Mouse (Mus musculus) CD4-positive helper T cell, adult 2 months (primary cell): ENCODE data around the gene Olfr1393.

Experiments
- DNase-seq: peaks from one replicate; pipeline ENCODE4 v3.0.0-alpha.2; 2012; ENCODE audit warnings: low read depth, missing footprints, low spot score

The Olfr1393 gene

DNA sequence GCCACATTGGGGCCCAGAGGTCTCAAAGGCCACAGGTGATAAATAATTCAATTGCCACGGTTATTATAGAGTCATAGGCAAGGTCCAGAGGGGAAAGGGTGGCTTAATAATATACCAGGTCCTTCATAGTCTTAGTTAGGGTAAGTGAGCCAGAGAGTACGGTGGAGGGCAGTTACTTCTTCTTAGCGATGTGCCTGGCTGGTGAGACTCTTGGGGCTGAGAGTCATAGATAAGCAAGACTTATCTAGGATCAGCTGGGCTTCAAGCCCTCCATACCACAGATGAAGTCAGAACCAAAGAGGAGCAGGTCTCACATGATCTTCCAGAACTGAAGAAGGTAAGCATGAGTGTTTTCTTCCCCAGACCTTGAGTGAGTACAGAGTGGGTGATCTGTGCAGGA lies at the start of gene Olfr1393:
Gene Olfr1393 (plus strand): TSS at position 83 of the 400 bp plus-strand sequence.
- no peak for DNase-seq

DNA sequence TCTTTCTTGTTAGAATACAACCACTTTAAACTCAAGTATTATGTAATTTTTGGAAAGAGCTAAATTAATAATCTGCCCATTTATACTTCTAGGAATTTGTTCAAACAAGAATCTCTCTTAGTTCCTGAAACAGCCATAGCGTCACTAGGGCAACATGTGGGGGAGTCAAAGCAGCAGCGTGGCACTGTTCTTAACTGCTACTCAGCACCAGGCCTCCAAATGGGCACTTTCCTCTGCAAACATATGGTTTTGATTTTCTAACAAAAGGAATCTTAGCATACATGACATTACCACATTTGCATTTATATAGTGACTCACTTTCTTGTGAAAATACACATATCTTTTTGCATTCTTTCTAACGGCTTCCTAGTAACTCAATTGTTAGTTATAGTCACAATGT lies 45.3 kb upstream of the Olfr1393 start:
- no peak for DNase-seq

- DNase-seq = no peak
Observed at GRCm38 (mm10) chr11:49235459-49236207, 42.5 kb upstream of the Olfr1393 start.

- no peak for DNase-seq
Observed at GRCm38 (mm10) chr11:49236891-49237290, 41.2 kb upstream of the Olfr1393 start.

- DNase-seq = no peak
Observed at GRCm38 (mm10) chr11:49237532-49237931, 40.6 kb upstream of the Olfr1393 start.

DNA sequence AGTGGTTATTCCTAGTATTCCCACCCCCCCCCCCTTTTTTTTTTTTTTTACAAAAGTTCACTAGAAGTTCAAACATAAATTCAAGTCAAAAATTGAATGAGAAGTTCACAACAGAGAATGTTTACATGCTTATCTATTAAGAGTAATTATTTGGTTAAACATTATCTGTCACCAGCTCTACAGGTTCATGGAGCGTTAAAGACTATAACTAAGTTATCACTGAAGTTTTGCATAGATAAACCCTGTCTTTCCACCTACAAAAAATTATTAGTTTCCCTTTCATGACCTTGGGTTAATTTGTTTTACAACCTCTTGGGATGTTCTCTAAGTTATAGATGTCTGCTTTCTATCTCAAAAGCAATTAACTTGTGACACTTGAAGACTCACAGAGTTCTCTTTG lies 37.8 kb upstream of the Olfr1393 start:
- DNase-seq = no peak

- no peak for DNase-seq
Observed at GRCm38 (mm10) chr11:49240874-49241273, 37.2 kb upstream of the Olfr1393 start.

DNA sequence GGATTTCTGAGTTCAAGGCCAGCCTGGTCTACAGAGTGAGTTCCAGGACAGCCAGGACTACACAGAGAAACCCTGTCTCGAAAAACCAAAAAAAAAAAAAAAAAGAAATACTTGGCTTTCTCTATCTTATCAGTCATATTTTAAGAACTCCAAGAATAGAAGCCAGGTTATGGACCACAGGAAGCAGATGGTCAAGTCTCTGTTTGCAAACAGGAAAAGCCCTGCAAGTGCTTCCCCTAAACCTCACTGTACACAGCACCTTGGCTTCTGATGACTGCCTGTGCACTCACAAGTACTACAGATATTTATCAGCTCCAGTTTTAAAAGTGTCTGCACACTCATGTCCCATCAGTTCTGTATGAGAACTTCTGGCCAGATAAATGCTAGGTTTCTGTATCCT lies 36.6 kb upstream of the Olfr1393 start:
- DNase-seq = no peak

DNA sequence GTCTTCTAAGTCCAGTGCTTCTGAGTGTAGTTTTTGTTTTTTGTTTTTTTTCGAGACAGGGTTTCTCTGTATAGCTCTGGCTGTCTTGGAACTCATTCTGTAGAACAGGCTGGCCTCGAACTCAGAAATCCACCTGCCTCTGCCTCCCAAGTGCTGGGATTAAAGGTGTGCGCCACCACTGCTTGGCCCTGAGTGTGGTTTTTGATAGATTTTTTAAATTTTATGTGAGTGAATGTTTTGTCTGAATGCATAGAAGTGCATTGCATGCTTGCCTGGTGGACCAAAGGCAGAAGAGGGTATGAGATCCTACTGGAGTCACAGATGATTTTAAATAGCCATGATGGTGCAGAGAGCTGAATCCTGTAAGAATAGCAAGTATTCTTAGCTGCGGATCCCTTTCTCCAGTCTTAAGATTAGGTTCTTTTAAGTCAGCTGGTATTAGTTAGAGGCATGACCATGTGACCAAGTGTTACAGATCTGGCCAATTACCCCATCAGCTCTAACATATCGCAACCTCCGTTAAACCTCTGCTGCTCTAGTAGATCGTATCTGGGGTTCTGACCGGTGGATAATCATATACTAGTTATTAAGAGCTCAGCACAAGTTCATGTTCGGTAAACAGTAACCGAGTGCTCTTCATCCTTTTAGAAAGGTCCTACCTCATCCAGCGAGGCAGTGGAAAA lies 35.0 kb upstream of the Olfr1393 start:
- no peak for DNase-seq

DNA sequence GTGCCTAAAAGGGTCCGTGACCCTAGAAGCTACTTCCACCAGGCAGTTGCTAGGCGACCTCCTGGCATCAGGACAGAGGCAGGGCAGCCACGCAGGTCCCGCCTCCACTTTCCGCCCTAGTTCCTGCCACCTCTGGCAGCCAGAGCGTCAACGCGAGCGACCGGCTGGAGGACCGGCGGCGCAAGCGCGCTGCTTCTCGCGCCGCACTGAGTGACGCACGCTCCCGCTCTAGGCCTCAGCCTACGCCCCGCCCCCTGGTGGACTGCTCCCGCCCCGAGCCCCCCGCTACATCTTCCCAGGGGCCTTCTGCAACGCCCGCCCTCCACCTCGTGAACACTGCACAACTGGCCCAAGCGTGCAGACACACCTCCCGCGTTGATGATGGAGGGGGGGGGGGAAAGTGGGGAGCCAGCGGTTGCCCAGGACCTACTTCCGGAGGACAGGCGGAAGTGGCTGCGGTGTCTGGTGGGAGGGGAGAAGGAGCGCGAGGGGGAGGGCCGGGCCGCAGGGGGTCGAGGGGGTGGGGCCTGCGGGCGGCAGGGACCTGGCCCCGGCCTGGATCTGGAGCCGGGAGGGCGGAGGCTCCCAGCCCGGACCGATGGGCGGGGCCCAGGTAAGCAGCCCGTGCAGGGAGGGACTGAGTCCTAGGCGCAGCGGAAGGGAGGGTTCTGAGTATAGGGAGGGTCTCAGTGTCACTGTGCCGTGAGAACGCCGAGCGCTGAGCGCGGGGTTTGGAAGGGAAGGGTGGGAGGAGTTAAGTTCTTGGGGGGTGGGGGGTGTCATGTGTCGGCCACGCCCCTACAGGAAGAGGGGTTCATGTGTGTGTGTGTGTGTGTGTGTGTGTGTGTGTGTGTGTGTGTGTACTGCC lies 34.1 kb upstream of the Olfr1393 start, which contains the start of gene Mgat1:
Gene Mgat1 (plus strand): TSS at position 465 of the 868 bp plus-strand sequence.
- DNase-seq = peak; percentile 98

GRCm38 (mm10) chr11:49244595-49244930 lies 33.5 kb upstream of the Olfr1393 start:
- DNase-seq = no peak

GRCm38 (mm10) chr11:49245176-49245575 lies 32.9 kb upstream of the Olfr1393 start:
- peak; percentile 48 for DNase-seq

GRCm38 (mm10) chr11:49245634-49246415 lies 32.3 kb upstream of the Olfr1393 start:
- no peak for DNase-seq

GRCm38 (mm10) chr11:49246523-49246922 lies 31.6 kb upstream of the Olfr1393 start:
- DNase-seq = no peak

DNA sequence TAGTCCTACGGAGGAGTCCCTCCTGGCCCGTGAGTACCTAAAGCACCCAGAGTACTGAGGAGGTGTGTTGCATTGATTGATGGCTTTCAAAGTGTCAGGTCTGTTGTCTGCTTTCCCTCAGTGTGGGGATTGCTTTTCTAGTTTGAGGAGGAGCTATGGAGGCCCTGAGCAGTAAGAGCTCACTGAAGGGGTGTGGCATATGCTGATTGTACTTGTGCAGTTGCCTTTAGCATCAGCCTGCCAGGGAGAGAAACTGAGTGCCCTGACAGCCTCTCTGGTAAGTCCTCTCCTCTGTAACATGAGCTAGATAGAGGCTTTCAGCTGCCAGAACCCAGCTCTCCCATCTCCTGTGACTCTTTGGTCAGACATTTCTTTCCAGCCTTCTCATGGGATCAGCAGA lies 30.8 kb upstream of the Olfr1393 start:
- DNase-seq = peak; percentile 57

DNA sequence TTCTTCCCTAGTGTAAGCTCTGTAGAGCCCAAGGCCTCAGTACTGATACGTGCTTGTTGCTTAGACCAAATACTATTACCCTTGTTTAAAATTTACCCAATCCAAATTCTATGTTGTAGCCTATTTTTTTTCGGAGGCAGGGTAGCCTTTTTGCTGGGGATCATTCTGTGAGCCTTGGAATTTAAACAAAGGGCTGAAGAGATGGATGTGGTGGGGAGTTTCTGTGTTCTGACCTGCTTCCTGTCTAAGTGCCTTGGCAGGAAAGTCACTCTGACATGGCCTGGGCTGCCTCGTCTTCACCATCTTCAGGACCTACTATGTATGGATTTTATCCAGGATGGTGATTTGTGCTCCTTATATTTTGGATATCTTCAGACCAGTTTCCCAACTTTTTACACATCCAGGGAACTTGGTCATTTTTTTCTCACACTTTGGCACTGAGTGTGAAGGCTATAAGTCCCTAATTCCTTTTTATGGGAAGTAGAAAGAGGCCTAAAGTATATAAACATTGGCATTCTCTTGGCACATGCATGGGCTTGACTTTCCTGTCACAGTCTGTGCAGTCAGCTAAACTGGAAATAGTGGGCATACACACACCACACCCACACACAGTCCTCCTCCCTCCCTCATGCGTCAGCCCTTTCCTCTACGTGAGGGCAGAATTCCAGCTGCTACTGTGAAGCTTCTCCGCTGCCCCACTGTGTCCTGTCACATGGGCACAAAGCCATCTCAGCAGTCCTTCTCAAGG lies 29.7 kb upstream of the Olfr1393 start:
- peak; percentile 63 for DNase-seq

DNA sequence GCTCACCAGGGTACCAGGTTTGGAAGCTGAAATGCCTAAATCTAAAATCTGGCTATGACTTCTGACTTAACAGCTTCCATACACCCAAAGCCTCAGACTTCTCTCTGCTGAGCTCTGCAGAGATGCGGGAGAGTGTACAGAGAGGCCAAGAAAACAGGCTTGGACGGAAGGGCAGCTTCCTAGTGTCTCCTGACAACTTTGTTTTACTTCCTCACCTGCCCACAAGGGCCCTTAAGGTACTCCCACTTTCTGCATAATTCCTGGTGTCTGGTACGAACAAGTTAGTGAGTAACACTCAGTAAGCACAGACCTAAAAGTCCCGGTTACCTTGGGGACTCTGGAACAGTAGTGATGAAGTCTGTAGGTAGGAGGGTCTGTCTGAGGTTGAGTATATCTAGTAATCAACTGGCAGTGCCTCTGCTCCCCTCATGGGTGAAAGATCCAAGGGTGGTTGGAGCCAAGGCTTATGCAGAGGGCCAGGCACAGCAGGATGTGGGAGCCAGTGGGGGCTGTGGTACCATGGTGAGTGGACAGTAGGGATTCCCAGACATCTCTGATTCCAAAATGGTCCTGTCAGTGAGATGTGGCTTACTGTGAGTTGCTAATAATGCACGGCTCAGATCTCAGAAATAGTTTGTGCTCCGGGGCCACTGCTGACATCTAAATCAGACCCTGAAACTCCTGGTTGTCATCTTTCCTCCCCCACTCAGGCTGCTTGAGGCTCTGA lies 29.0 kb upstream of the Olfr1393 start:
- peak; percentile 43 for DNase-seq

DNA sequence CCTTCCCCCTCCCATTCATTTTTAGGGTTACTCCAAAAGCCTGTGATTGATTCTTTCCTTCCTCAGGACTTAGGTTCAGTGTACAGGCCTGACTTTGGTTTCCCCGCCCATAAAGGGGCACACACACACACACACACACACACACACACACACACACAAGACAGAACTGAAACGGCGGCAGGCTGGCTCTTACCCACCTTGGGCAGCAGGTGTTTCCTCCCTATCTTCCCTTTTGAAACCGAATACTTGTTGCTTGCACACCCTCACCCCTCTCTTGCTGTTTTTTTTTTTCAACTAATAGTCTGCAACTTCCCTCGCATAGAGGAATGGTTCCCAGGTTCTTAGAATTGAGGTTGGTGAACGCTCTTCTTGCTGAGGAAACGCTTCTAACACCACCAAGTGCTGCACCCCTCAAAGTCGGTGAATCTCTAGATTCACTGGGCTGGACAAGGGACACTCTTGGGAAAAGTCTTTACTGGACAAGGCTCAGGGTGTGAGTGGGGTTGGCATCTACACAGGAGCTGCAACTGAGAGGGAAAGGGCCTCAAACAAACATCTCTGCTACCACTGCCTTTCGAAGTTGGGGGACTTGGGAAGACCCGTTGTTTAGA lies 28.2 kb upstream of the Olfr1393 start:
- peak; percentile 86 for DNase-seq
